Mouse (Mus musculus): ENCODE results near the gene Tnfrsf18.
A peak's percentile ranks its signal among the peaks of the same experiment; 100 is the strongest.

The Tnfrsf18 gene

DNA sequence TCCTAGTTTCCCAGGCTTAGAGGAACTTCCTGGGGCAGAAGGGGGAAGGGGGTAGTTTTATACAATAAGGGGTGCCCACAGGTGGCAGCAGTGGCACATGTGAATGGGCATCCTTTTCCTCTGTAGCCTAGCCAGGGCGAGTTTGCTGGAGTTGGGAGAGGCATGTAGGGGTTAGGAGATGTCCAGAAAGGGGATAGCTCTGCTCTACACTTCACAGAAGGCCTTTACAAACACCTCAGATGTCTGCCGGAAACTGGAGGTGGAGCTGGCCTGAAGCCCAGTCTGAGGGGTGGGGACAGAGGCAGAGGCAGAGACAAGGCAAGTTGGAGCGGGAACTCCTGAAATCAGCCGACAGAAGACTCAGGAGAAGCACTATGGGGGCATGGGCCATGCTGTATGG is at the start of gene Tnfrsf18:
Gene Tnfrsf18 (plus strand): TSS at position 152 of the 400 bp plus-strand sequence.
- peak; percentile 78 for DNase-seq

DNA sequence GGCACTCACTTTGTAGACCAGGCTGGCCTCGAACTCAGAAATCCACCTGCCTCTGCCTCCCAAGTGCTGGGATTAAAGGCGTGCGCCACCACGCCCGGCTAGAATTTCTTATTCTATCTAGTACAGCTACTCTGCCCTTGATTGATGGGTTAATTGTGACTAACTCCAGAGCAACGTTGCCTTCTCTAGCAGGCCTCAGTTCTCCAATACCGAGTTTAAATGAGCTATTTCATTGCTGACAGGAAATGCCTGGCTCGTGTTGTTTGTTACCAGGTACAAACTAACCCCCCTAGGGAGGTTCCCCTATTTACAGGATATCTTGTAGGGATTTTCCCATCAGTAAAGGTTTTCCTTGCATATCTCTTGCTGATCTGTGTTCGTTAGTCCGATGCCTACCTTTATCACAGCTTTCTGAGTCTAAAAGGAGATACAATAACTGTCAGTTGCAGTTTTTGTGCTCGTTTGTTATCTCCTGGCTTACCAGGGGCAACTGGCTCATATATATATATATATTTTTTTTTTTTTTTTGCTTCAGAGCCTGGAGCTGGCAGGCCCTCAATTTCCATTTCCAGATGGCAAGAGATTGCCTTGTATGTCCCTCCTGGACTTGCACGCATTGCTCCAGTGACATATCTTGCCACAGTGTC is 44.4 kb upstream of the Tnfrsf18 start:
- no peak for DNase-seq

DNA sequence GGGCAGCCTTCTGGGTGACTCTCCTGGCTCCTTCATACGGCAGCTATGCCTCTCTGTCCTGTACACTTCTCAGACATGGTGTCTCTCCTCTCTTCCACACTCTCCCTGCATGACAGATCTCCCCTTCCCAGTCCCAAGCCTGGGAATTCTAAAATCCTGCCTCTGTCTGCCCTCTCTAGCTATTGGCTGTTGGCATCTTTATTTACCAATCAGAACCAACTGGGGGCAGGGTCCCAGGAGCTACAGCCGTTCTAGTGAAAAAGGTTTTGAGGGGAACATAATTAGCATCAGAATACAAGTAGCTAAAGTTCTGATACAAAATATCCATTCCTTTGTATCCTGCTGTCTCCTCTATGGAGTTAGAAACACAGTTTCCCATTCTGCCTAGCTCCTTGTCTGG is 42.2 kb upstream of the Tnfrsf18 start:
- DNase-seq: no peak

DNA sequence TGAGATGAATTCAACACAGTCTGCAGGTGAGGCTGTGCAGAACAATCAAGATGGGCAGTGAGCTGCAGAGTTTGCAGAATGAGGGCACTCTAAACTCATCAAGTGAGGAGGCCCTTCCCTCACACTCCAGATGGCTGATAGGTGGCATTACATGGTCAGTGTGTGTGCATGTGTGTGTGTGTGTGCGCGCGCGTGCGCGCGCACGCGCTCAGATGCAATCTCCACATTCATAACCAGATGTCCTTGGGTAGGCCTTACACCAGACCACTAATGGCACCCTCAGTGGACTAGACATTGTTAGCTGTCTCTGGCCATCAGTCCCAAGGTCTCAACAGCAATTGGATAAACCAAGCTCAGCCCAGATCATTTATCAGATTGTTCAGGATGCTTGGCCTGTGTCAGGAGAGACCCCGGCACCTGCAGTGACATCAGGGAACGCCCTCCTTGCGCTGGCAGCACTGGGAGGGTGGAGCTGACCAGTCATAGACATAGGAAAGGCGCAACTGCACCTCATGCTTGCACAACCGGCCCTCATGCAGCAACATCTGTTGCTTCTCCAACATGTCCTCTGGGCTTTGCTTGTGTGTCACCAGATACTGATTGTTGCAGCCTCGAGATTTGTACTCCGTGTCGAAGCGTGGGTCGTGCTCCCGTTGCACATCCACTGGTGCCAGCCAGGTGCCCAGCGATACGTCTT is 34.6 kb upstream of the Tnfrsf18 start:
- DNase-seq: no peak

DNA sequence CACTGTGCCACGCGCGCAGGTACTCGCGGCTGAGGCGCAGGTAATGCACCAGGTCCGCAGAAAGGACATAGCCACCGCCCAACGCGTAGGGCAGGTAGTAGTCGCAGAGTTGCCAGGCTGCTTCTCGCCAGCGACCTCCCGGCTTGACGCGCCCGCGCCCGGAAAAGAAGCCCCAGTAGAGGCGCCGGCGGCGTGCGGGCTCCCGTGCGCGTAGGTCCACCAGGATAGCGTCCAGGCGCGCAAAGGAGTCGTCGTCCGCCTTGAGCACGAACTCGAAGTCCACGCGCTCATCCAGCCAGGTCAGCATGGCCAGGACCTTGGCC is 34.1 kb upstream of the Tnfrsf18 start:
- no peak for DNase-seq

DNA sequence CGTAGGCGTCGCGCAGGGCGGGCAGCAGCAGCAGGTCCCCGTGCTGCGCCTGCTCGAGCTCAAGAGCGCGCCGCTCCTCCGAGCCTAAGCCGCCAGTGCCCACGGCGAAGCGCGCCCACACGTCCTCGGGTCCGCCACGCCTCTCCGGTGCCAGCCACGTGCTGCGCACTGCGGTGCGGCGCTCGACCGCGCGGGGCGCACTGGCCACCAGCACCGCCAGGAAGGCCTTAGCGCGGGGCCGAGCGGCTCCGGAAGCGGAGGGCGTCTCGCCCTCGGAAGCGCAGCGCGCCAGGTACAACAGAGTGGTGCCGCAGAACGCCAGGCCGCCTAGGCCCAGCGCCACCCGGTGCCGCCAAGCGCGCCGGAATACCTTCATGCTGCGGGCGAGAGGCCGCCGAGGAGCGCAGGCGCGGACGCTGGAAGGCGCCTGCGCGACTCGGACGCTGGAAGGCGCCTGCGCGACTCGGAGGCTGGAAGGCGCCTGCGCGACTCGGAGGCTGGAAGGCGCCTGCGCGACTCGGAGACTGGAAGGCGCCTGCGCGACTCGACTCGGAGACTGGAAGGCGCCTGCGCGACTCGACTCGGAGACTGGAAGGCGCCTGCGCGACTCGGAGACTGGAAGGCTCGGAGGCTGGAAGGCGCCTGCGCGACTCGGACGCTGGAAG is 33.6 kb upstream of the Tnfrsf18 start, which contains the start of the genes B3galt6 and Sdf4:
Gene B3galt6 (minus strand): TSS at position 409 of the 665 bp plus-strand sequence.
Gene Sdf4 (plus strand): TSS at position 632 of the 665 bp plus-strand sequence.
- DNase-seq: peak; percentile 90

DNA sequence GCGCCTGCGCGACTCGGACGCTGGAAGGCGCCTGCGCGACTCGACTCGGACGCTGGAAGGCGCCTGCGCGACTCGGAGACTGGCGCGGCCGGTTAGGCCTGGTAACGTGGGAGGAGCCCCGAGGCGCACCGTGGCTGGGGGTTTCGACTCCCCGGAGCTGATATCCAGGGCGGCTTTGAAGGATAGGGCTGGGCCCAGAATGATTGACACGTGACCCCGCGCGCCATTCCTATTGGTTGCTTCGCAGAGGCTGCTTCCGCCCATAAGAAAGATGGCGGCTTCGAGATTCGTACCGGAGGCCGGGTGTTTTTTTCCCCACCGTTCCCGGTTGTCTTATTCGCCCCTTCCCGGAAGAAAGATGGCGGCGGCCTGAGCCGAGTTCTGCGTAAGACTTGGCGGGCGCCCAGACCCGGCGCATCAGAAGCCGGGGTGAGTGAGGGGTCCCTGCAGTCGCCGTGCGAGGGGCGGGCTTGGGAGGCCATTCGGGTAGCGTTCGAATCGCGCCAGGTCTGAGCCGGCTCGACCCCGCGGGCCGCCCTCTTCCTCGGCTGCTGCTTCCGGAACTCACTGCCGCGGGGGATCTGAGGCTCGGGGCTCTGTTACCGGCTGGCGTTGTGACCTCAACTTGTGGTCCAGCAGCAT is 32.9 kb upstream of the Tnfrsf18 start:
- DNase-seq: peak; percentile 95

DNA sequence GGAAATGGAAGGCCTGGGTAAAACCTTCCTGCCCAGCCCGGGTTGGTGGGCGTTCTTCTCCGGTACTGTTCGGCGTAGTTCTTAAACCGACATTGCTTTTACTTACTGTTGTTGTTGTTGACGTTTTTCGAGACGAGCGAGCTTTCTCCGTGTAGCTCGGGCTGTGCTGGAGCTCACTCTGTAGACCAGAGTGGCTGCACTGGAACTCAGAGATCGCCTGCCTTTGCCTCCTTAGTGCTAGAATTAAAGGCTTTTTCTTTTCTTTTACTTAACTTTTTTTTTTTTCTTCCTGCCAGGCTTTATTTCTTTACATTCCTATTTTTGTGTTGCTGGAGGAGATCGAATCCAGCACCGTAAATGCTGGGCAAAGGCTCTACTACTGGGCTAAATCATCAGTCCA is 32.4 kb upstream of the Tnfrsf18 start:
- DNase-seq: no peak

DNA sequence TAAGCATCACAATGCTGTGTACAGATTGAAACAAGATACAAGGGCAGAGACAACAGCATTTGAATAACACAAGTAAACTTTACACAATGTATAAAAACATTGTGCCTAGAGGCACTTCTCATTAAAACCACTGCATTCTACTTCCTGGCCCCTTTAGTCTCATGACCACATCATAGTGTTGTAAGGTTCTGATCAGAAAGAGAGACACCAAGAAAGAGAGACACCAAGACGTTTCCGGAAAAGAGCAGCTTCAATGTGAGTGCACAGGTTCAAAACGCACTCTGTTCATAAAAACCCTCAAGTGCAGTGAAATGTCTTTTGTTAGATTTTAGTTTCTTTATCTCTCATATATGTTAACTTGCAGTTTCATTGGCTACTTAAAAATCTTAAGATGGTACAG is 21.9 kb upstream of the Tnfrsf18 start:
- no peak for DNase-seq

DNA sequence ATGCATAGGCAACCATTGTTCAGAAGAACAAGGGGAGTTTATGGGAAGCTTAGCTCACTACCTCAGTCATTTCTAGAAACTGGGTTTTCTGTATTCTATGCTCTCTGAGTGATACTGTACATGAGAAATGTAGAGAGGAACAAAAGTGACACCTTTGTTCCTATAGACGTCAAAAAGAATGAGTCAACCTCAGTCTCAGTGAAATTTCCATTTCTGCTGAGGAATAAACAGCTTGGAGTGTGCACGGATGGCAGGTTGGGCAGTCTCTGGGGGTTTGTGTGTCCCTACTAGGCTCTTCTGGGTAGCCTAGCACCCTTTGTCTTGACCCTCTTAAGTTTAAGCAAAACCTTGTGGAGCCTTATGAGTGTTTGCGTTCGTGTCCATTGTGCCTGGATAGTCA is 17.6 kb upstream of the Tnfrsf18 start:
- DNase-seq: no peak

DNA sequence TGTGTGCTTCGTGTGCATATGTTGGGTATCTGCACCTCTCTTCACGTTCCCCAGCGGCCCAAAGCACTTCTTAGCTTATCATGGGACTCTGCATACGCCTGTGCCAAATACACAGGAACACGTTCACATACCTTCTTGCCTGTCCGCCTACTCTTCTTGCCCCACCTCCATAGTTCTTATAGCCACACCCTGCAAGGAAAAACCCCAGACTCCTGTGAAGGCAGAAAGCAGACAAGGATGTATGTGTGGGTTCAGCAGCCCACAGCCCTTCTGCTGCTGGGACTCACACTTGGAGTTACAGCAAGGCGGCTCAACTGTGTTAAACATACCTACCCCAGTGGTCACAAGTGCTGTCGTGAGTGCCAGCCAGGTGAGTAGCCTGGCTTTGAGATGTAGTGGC is 12.3 kb upstream of the Tnfrsf18 start, which contains the start of gene Tnfrsf4:
Gene Tnfrsf4 (plus strand): TSS at position 207 of the 400 bp plus-strand sequence.
- DNase-seq: peak; percentile 60

DNA sequence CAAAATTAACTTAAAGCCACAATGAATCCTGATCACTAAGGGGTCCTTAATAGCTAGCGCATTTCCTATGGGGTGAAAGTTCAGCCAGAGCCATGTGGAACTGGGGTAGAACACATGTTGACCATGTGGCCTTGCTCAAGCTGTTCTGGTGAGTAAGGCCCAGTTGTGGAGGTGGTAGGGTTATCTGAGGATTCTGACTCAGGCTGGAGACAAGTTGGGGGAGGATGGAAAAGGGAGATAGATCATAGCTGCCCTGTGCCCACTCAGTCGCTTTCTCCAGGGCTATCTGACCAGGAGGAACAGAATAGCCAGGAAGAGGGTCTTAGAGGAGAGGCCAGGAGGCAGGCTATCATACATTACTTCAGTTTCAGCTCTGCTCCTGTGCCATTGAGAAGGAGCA is 11.5 kb upstream of the Tnfrsf18 start:
- DNase-seq: no peak

DNA sequence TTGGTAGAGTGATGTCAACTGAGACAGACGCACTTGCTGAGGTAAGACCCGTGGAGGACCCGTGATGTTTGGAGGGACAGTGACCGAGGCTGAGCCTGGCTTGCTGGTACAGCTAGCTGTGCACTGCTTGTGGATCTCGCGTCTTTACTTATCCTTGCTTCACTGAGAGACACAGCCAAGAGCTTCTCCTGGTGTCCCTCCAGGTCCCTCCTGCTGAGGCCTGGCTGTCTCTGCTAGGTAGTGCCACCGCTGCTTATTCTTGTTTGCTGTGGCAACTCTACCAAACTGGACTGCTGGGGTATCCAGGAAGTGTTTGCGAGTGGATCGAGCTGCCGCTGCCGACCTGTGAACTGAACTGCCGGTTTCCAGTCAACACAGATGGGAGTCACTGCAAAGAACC is 6.2 kb upstream of the Tnfrsf18 start:
- no peak for DNase-seq

DNA sequence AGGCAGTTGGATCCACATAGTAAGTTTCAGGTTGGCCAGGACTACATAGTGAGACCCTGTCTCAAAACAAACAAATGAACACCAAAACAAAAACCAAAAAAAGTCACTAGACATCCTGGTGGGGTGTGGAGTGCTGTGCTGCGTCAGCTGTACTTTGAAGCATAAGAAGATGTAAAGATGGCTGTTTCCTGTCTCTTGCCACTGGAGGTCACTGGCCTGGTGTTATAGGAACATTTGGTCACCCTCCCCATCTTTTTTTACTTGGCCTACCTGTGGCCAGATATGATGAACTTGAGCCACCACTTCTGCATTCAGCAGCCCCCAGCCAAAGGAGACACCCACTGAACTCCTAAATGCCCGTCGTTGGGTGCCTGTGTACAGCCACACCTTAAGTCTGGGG is 4.6 kb upstream of the Tnfrsf18 start:
- DNase-seq: no peak

DNA sequence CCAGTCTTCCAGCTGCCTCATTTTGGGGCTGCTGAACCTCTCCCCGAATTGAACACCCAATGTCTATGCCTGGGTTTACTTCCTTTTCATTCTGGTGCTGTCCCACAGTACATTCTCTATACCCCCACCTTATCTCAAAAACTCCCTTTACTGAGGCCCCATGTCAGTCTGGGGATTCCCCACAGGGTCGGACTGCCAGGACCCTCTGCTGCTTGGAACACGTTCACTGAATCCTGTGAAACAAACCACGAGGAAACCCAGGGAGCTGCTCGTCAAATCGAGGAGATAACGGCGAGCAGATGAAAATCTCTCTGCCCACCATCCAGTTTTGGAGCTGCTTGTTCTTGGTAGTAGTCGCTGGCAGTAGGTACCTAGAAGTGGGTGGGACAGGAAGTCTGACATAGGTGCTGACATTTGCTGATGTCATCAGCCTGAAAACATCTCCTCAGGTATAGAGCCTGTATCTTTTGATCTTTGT is 4.0 kb upstream of the Tnfrsf18 start:
- DNase-seq: no peak

DNA sequence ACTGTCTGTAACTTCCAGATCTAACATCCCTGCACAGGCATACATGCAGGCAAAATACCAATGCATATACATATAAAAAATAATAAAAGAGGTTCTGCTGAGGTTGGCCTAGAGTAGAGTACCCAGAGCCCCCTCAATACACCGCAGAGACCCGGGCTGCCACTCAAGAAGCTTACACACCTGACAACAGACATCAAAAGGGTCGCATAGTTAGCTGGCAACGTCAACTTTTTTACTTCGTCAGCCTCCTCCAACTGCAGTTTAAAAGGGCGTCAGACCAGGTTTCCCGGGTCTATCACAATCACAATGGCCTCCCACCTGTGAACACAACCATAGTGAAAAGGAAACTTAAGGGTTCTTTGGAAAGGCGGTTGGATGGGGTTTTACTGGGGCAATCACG is 2.4 kb upstream of the Tnfrsf18 start:
- no peak for DNase-seq

DNA sequence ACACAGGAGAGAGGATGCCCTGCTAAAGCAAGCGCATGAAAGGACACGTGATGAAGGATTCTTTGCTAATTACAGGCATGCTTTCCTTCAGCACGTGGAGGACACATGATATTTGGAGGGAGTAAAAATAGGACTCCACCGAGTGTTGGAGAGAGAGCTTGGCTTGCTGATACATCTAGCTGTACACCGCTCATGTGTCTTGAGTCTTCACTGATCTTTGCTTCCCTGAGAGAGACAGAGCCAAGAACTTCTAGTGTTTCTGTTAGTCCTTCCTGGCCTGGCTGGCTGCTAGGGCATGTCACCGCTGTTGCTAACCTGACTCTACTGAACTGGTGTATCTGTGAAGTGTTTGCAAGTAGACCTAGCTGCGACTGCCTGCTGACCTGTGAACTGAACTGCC is 1.8 kb upstream of the Tnfrsf18 start:
- DNase-seq: no peak

DNA sequence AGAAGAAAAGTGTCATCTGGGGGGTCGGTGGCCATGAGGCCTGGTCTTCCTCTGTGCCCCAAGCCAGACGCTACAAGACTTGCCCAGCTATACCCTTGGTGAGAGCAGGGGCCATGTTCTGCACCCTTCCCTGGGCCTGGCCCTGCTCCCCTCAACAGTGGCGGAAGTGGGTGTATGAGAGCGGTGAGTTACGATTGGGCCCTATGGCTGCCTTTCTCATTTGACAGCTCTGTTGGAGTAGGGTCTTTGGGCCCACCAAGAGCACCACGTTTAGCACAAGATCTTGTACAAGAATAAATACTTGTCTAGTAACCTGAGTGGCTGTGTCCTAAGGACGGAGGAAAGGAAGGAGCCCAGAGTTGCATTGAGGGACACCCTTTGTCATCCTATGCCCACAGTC is 2.6 kb downstream of the Tnfrsf18 start:
- no peak for DNase-seq

DNA sequence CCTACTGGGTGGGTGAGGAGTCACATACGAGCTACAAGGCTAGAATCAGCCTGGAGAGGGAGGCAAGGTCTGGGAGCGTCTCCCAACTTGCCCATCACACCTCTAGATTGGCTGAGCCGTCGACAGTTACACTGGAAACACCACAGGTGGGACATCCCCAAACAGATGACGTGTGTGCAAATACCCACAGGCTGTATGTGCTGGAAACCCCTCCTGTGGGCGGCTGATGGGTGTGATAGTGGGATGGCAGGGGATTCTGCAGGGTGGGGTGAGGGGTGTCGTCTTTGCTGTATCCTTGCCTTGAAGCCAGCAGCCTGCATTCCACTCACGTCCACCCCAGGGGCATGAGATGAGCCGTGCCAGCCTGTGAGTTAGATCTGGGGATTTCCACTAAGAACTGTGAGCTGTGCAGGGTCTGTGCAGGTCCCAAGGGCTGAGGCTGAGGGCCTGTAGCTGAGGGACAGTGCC is 4.7 kb downstream of the Tnfrsf18 start:
- DNase-seq: no peak

DNA sequence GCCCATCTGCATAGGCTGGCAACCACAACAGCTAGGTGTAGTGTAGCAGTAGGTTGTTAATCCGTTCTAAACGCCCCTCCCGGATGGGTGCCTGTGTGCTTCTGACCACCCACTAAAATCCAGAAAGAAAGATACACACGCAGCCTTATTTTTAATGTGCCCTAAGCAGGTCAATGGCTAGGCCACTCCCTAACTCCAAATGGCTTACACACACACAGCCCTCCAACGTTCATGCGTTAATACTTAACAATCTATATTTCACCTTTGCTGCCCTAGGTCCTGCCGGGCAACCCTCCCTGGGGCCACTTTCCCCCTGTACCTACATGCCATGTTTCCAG is 5.3 kb downstream of the Tnfrsf18 start:
- no peak for DNase-seq

DNA sequence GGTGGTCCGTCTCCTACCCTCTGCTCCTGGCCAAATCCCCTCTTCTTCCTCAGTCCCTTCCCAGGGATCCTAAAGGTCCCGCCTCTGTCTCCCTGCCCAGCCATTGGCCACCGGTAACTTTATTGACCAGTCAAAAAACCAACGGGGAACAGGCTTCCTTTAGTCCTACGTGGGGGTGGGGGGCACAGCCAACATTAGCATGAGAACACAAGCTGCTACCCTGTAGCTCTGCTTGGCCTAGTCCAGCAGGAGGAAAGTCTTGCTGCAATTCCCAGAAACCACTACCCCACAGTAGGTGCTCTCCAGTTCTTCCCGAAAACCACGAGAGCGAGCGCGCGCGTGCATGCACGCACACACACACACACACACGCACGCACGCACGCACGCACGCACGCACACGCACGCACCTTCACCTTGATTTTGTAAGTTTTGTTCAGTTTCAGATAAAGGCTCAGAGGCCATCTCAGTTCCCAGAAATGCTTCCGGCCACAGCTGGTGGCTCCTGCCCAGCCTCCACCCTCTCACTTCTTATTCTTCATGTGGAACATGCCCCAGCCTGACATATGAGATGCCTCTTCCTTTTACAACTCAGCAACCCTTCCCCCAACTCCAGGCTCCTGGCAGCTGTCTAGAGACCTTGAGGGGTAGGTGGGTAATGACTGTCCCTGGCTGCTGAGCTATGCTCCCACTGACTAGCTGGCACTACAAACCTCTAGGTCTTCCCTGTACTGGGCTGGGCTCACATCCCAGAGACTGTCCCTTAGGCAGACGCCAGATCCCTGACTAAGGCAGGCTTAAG is 5.8 kb downstream of the Tnfrsf18 start:
- DNase-seq: peak; percentile 82

DNA sequence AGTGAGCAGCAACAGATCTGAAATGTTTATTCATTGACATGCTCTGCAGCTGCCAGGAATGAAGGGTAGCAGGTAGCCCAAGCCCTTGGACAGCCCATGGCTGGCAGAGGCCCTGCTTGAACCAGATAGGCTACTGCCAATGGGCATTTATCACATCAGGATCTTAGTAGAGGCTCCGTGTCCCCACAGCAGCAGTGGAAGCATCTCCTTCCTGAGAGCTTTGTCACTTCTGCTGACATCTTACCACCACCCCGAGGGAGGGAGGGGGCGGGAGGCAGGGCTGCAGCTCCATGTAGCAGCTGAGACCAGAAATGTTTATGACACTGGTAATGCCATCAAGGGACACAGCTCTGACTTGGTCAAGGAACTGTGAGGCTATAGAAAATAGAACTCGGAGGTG is 6.9 kb downstream of the Tnfrsf18 start:
- no peak for DNase-seq
